Mouse (Mus musculus): ENCODE measurements around the gene Tbcd.

The Tbcd gene

DNA sequence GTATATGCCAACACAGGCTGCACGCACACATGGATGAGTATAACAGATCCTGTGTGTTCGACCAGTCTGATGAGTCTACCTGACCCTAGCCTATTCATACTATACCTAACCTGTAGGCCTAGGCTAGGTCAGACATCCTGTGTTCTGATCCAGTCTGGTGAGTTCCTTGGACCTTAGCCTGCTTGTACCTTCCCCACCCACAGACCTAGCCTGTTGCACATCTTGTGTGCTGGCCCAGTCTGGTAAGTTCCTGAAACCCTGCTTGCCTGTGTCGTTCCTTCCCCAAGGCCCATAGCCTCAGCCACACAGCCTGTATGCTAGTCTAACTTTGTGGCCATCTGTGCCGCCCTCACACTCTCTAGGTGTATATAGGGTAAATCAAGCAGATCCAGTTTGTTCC lies 112.5 kb downstream of the Tbcd start:
- DNase-seq (ENCODE audit: low read depth, low spot score), result no peak

DNA sequence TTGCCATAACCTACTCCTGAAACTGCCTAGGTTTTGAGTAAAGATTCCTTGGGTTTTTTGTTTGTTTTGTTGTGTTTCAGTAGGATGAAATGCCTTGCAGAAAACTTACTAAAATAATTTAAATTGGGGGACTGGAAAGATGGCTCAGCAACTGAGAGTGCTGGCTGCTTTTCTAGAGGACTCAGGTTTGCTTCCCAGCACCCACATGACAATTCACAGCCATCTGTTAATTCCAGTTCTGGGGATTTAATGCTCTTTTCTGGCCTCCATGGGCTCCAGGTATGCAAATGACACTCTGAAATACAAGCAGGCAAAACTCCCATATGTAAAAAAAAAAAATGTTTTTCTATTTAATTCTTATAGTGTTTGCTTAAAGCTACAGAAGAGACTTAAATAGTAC lies 130.1 kb downstream of the Tbcd start:
- no peak for DNase-seq (ENCODE audit: low read depth, low spot score)

DNA sequence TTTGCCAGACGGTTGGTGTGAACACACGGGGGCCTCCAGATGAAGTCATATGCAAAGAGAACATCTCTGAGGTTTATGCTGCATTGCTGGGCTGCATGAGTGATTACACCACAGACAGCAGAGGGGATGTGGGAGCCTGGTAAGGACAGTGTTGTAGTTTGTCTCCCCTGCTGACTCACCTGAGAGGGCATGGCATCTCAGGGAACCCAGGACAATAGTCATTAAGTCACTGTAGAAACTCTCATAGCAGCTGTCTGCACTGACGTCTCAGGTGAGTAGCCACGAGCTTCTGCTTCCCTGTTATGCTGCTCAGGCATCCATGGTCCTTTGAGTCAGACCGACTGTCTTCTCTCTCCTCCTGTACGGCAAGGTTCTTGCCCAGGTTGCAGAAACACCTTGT lies 145.5 kb downstream of the Tbcd start:
- no peak for DNase-seq (ENCODE audit: low read depth, low spot score)

DNA sequence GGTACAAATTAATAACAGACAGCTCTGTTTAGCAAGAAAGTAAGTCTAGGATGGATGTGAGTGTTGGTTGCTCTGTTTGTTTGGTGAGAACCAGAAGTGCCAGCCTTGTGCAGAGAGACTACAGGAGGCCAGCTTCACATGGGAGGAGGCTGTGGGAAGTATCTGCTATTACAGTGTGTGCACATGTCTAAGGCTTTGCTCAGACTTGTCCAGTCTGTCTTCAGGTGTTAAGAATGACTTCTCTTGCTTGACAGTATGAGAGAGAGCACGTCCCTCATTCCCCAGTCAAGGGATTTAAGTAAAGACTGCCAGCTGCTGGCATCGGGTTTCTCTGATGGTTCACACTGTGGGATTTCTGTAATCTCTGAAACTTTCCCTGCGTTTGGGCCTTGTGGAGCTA lies 149.7 kb downstream of the Tbcd start:
- DNase-seq (ENCODE audit: low read depth, low spot score), result no peak

DNA sequence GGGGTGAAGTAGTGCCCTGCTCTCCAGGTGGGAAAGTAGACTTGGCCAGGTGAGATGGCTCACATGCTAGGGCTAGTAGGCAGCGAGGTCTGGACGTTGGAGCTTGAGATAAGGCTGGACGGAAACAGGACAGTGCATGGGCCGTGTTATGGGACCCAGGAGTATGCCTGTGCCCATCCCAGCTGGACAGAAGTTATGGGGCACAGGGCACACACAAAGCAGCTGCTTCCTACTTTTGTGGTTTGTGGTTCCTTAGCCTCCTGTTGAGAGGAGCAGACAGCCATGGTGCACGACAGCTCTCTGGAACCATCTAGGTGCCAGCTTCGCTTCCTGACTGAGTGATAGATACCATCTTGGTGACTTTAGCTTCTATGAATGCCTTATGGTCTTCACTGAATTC lies 153.9 kb downstream of the Tbcd start:
- no peak for DNase-seq (ENCODE audit: low read depth, low spot score)

DNA sequence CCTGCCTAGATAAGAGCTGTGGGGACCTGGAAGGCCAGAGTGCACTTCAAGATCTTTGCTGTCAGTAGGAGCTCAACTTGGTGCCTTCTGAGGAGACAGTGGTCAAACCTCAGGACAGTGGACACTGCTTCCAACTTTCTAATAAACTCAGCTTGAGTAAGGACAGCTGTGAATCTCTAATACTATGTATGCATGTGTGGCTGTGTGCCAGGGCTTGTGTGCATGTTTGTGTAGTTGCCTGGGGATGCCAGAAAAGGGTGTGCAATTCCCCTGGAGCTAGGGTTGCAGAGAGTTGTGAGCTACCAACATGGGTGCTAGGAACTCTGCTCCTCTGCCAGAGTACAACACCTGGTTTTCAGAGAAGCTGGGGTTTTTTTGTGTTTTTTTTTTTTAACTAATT lies 159.2 kb downstream of the Tbcd start:
- no peak for DNase-seq (ENCODE audit: low read depth, low spot score)

DNA sequence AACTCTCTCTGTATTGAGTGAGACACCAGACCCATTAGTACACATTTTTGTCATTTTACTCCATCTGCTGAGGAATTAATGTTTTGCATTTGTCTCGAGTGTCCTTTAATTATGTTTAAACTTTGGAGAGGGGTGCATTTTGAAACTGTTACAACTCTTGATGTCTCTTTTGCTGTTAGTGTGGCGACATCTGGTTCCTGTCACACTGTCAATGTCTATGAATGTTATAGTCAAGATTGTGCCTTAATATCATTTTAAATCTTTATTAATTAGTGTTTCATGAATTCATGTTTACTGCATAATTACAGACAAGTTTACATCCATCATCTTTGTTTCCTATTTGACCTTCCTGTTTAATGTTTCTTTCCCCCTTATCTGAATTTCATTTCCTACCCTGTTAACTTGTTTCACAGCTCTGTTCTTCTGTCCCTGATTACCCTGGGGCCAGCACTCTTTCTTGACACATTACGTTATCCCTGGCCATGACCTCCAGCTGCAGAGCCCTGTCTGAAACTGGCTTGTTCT lies 164.3 kb downstream of the Tbcd start:
- DNase-seq (ENCODE audit: low read depth, low spot score), result no peak

DNA sequence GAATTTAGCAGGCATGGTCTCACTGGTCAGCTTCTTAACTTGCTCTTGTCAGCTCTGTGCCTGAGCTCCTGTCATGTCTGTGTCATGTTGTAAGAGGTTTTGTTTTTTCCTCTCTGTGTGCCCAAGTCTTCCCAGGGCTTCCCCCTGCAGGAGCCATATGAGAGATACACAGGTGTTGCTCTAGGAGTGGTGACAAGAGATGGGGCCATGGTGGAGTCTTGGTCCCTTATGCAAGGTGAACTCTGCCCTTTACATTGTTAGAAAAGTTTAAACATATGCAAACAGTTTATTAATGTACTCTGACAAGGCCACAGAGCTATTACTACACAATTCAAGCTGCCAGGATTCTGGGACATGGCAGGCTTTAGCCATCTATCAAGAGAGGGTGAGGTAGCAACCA lies 164.8 kb downstream of the Tbcd start:
- no peak for DNase-seq (ENCODE audit: low read depth, low spot score)

DNA sequence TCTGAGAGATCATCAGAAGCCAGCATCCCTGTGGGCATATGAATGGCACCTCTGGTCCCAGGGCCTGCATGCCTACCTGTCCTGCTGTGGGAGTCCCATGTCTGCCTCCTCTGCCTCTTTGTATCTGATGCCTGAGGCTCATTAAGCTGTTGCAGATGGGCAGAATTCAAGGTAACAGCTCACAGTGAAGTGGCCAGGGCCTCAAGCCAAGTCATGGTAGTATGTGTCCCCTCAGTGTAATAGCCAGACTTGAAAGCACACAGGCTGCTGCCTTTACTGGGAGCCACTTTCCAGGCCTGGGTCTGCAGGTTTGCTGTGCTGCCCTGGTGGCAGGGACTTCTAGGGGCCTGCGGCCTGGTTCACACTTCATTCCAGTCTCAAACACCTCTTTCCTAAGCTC lies 165.6 kb downstream of the Tbcd start:
- no peak for DNase-seq (ENCODE audit: low read depth, low spot score)

DNA sequence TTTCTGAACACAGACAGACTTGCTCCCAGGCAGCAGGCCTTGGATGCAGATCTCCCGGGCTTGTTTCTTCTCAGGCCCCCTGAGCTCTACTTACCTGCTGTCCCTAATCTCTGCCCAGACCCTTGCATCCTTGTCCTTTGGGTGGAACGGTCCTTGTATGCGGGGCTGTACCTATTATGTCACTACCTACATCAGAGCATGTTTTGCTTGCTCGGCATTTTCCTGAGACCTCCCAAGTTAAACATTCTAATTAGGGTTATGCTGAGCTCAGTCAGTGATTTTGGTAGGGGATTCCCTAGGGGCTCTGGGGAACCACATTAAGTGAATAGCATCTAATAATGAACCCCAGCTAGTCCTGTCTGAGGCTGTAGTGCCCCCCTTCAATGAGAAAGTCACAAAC lies 173.3 kb downstream of the Tbcd start:
- DNase-seq (ENCODE audit: low read depth, low spot score), result no peak

DNA sequence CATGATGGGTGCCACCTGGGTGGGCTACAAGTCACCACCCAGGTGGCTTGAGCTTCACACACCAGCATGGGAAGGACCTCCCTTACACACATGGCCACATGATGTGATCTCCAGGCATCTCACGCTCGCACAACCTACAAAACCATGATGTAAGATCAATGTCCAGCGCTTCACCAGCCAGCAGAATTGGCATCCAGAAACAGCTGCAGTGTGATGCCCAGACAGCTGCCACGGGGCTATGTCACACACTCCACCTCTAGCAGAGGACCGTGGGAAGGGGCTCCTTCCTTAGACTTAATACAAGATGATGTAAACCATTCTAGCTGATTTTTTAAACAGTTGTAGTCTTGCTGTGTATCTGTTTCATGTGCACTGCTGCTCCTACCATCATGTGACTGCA lies 175.8 kb downstream of the Tbcd start:
- DNase-seq (ENCODE audit: low read depth, low spot score), result no peak

DNA sequence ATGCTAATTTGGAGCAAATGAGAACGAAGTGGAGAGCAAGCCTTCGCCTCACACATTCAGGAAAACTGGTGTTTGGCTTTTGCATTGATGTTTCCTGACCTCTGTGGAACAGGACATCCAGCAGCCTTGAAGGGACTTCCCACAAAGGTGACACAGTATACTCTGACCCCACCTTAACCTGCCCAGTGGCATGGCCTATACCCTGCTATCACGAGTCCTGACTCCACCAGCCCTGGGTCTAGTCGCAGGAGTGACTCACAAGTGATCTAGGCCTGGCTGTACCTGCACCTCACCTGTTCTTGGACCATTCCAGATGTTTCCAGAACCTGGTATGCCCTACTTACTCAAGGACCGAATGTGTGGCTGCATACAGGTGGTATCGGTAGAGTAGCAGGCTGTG lies 177.8 kb downstream of the Tbcd start:
- DNase-seq (ENCODE audit: low read depth, low spot score), result no peak

DNA sequence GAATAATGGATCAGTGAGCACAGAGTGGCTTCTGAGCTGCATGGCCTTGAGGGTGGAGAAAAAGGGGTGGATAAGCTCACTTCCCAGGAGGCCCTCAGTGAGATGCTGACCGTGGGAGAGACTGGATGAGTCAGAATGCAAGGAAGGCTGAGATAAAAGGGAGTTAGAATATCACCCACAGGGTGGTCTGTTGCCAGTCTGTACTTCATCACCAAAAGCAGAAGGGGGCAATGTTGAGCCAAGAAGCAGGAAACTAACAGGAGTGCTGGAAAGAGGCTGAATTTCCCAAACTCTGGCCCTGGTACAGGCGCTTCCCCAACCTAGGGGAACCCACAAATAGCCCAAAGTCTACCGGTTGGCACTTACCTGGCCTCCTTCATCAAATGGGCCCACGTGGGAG lies 178.7 kb downstream of the Tbcd start:
- DNase-seq (ENCODE audit: low read depth, low spot score), result peak; percentile 30

DNA sequence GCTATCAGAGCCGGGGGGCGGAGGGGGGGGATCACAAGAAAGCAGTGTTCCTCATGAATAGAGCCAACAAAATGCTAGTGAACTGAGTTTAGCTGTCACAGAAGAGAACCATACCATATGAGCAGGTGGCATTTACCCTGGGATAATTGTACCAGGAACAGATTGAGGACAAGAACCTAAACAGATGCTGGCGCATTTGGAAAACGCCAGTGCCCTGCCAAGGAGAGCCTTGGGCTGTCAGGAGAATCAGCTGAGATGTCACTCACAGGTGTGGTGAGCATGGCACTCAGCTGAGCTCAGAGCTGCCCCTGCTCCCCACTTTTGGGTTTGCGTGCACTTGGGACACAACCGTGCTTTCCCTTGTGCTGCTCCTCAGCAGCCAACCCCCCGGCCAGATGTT lies 179.7 kb downstream of the Tbcd start:
- no peak for DNase-seq (ENCODE audit: low read depth, low spot score)

DNA sequence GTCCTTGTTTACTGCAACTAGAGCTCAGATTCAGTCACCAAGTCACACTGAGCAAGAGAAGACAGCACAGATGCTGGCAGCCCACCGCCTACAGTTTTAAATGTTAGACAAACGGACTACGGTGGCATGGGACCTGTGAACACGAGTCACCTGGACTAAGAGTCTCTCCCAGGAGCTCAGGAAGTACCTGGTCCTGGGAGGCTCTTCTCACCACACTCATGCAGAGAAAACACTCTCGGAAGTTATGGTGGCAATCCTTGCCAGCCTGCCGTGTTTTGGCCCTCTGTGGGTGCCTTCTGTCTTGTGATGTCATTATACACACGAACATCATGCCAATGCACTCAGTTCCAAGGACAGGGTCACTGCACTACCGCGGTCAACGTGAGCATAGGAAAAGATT lies 184.9 kb downstream of the Tbcd start:
- DNase-seq (ENCODE audit: low read depth, low spot score), result no peak

DNA sequence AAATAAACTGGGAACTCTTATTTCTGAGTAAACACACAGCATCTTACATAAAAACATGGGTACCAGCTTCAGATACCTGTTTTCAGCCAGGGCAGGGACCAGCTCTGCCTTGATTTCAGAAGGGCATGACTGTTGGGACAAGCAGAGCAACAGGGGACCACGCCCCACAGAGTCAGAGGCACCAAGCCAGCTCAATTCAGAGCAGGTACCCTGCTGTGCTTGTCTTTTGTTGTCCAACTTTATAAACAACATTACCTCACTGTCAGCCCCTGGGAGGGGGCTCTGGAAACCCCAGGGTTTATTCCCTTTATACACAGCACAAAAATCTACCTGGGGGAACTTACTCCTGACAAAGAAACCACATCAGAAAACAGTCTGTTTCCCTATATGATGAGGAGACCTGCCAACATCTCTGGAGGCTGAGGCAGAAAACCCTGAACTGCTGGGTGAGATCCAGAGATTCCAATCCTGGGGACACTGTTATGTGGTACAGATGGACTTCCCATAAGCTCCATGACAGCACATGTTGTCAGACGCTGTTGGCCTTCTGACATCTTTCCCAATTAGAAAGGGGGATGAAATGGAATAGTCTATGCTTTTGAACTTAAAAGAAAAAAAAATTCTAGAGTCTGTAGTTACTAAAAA lies 189.9 kb downstream of the Tbcd start:
- DNase-seq (ENCODE audit: low read depth, low spot score), result no peak

DNA sequence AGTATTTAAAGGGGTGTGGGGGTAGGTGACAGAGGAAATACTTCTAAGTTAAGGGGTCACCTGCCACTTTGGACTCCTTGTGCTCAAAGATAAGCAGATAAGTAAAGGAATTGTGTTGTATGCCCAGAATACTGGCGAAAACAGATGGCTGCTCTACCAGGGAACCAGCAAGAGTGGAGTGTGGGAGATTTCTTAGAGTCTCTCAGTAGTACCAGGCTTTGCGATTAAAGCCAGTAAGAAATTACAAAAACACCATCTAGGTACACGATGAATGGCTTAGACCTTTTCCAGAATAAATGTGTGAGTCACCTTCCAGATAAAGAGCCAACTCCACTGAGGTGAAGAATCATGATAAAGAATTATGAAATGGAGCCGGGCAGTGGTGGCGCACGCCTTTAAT lies 193.6 kb downstream of the Tbcd start:
- DNase-seq (ENCODE audit: low read depth, low spot score), result no peak

DNA sequence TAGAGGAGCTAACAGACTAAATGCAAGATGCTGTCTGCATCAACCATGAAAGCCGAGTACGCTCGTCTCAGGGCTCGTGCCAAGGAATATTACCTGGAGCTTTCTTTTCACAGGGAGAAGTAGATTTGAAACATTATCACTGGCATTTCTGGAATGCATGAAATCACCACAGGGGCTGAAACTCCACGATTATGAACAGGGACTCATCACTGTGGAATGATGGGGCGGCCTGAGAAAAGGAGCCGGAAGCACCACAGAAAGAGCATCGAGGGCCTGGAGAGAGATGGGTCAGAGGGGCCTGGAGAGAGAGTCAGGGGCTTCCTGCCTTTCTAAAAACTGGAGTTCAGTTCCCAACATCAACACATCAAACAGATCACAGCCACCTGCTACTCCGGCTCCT lies 195.6 kb downstream of the Tbcd start:
- no peak for DNase-seq (ENCODE audit: low read depth, low spot score)

DNA sequence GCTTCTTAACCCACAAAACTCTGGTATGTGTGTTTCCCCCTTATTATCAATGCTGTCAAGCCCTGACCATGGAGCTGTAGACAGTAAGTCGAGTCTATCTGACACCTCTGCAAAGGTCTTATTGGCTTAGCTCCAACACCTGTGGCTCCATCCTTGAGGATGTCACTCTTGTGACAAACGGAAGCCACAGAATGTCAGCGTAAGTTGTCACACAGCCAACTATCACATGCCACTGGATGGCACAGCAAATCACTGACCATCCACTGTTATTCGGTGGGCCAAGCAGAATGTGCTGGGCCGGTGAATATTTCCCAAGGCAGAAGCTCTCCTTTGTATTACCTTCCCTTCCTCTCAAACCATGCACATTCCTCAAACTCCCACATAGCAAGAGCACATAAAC lies 196.4 kb downstream of the Tbcd start:
- no peak for DNase-seq (ENCODE audit: low read depth, low spot score)

DNA sequence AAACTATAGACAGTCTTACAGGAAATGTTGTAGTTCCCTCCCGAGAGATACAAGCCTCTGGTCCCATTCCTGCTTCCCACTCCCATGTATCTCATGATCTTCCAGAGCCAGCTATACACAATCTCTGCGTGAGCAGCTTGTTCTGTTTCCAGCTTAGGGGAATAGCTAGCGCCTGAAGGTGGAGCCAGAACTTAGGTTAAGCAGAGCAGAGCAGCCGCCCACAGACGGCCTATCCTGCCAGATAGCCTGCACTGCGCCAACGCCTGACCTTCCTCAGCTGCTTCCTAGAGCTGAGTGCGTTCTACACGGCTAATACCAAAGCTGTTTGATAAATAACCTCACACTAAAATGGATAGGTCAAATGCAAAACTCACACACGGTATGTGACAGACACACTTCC lies 198.2 kb downstream of the Tbcd start:
- no peak for DNase-seq (ENCODE audit: low read depth, low spot score)

DNA sequence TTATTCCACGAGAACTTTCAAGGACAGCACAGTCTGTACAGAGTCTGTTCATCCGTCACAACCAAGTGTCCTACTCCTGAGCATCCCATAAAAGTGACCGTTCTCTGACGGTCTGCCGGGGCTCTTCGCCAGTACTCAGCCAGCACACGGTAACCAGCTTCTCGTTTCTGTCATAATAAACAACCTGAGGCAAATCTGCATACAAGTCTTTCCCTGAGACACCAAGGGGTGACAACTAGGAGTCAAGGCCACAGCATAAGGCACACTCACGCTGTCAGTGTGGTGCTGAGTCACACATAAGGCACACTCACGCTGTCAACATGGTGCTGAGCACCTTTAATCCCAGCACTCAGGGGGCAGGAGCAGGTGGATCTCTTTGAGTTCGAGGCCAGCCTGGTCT lies 198.9 kb downstream of the Tbcd start:
- no peak for DNase-seq (ENCODE audit: low read depth, low spot score)

DNA sequence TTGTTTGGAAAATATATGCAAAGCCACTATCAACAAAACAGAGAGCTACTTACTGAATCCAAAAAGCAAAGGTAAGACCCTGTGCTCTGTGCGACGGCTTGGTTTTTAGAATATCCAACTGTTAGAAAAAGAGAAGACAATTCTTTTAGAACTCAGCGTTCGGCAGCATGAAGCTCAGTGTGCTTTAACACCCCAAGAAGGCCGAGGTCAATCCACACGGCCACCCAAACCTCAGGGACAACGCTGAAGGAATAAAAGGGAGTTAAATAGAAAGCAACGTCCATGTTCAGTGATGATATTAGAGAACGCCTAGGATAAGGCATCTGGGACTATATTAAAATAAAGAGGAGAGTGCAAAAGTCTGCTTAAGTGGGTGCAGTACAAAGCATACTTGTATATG lies 199.8 kb downstream of the Tbcd start:
- DNase-seq (ENCODE audit: low read depth, low spot score), result no peak

DNA sequence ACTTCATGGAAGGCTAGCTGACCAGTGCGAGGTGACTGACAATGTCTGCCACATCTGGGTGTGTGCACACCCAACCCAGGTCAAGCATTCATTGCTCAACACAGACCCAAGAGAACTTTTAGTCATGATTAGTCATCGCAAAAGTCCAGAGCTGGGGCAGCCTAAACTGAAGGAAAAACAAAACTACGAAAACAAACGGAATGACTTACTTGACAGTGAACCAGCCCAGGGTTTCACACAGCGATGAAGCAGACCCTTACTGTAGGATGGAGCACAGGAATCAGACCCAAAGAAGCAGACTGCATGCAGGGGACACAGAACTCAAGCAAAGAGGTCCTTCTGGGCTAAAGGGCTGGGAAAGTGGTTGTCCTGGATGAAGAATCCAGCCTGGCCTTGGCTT lies 200.2 kb downstream of the Tbcd start:
- no peak for DNase-seq (ENCODE audit: low read depth, low spot score)
